Mouse (Mus musculus) hindbrain, embryonic 12.5 days (tissue): ENCODE results near the gene Dab1. TPM values are rescaled to one million over a fixed set of nuclear protein-coding genes. Genes with fewer than 3 reads are reported as not detected.

Experiments used
- ATAC-seq: fragments of 200-750 bp; cut with Nextera tagmentation; 2 replicates; pipeline ENCODE4 v1.8.0; 2017; ENCODE audit warnings: moderate TSS enrichment; ENCODE audit not compliant: low FRiP score
- H3K27ac ChIP-seq: fragments of 300-500 bp; sonication (generic); 2 replicates; pipeline ENCODE4 v1.5.1; 2016; ENCODE audit warnings: mild to moderate bottlenecking
- H3K27me3 ChIP-seq: fragments of 300-500 bp; sonication (generic); 2 replicates; pipeline ENCODE4 v1.6.1; 2016; ENCODE audit warnings: mild to moderate bottlenecking
- H3K36me3 ChIP-seq: fragments of 300-500 bp; sonication (generic); 2 replicates; pipeline ENCODE4 v1.6.1; 2016; ENCODE audit warnings: mild to moderate bottlenecking
- H3K4me1 ChIP-seq: fragments of 300-500 bp; sonication (generic); 2 replicates; pipeline ENCODE4 v1.6.1; 2016
- H3K4me2 ChIP-seq: fragments of 300-500 bp; sonication (generic); replicated peaks from 2 replicates; pipeline ENCODE4 v1.6.1; 2016; ENCODE audit warnings: mild to moderate bottlenecking
- H3K4me3 ChIP-seq: fragments of 300-500 bp; sonication (generic); 2 replicates; pipeline ENCODE4 v1.5.1; 2016; ENCODE audit warnings: mild to moderate bottlenecking
- H3K9ac ChIP-seq: fragments of 300-500 bp; sonication (generic); 2 replicates; pipeline ENCODE4 v1.6.1; 2016; ENCODE audit warnings: mild to moderate bottlenecking, moderate library complexity
- H3K9me3 ChIP-seq: fragments of 300-500 bp; sonication (generic); replicated peaks from 2 replicates; pipeline ENCODE4 v1.6.1; 2016; ENCODE audit warnings: mild to moderate bottlenecking
- WGBS: fragments of 180-500 bp; shearing (Covaris S2); methylation state at CpG from one replicate; pipeline ENCODE4 v1.1.7; 2016; 5-methylcytosine and 5-hydroxymethylcytosine counted together
- polyA plus RNA-seq: library from polyadenylated mRNA; unstranded; fragments of >200 nt; fragmentation: Nextera tagmentation; extraction: Ambion mirVana; gene quantifications from 2 replicates; pipeline ENCODE4 v1.2.1, GENCODE M21; 2016

The Dab1 gene
- polyA plus RNA-seq, 1 experiment from 2014 or later: 77.0 TPM

GRCm38 (mm10) chr4:104198635-104199034, 579.5 kb downstream of the Dab1 start:
- no peak for ATAC-seq
- Histone ChIP-seq H3K9me3 (no peaks in the 10 kb centered on the region), H3K4me3 (no peak overlapping the region), H3K9ac (no peak overlapping the region), H3K27me3 (no peaks in the 10 kb centered on the region), H3K4me1 (no peaks in the 10 kb centered on the region), H3K36me3 (no peaks in the 10 kb centered on the region), H3K4me2 (no peak overlapping the region), H3K27ac (no peak overlapping the region)
- WGBS: 88% methylated on average over 8 of the region's 8 CpGs

GRCm38 (mm10) chr4:104201686-104202085, 582.5 kb downstream of the Dab1 start:
- Histone ChIP-seq H3K27ac (no peak overlapping the region), H3K4me1 (0 out of 2 replicates have a peak, but pooled peaks cover 4% of the 10 kb centered on the region), H3K27me3 (no peaks in the 10 kb centered on the region), H3K4me3 (no peak overlapping the region), H3K36me3 (no peaks in the 10 kb centered on the region), H3K9me3 (no peaks in the 10 kb centered on the region), H3K4me2 (no peak overlapping the region), H3K9ac (no peak overlapping the region)
- 76% methylated on average over 5 of the region's 5 CpGs for WGBS
- ATAC-seq: no peak

- Histone ChIP-seq H3K27ac (no peak overlapping the region), H3K9ac (no peak overlapping the region), H3K36me3 (no peaks in the 10 kb centered on the region), H3K4me1 (0 out of 2 replicates have a peak, but pooled peaks cover 4% of the 10 kb centered on the region), H3K4me3 (no peak overlapping the region), H3K9me3 (no peaks in the 10 kb centered on the region), H3K27me3 (no peaks in the 10 kb centered on the region), H3K4me2 (no peak overlapping the region)
- 36% methylated on average over 6 of the region's 6 CpGs for WGBS
- ATAC-seq: no peak
Measured at GRCm38 (mm10) chr4:104204047-104204446, 584.9 kb downstream of the Dab1 start.

GRCm38 (mm10) chr4:104206639-104207038, 587.5 kb downstream of the Dab1 start:
- Histone ChIP-seq H3K4me1 (peaks cover 7% of the 10 kb centered on the region; the same call in 1 of the 2 replicates), H3K36me3 (no peaks in the 10 kb centered on the region), H3K4me3 (no peak overlapping the region), H3K4me2 (no peak overlapping the region), H3K27me3 (no peaks in the 10 kb centered on the region), H3K27ac (no peak overlapping the region), H3K9ac (no peak overlapping the region), H3K9me3 (no peaks in the 10 kb centered on the region)
- ATAC-seq: no peak
- WGBS: 85% methylated on average over 5 of the region's 5 CpGs

- Histone ChIP-seq H3K27me3 (no peaks in the 10 kb centered on the region), H3K9me3 (no peaks in the 10 kb centered on the region), H3K9ac (no peak overlapping the region), H3K27ac (no peak overlapping the region), H3K4me3 (no peak overlapping the region), H3K4me2 (no peak overlapping the region), H3K4me1 (peaks cover 7% of the 10 kb centered on the region), H3K36me3 (no peaks in the 10 kb centered on the region)
- WGBS: 25% methylated on average over 2 of the region's 2 CpGs
- no peak for ATAC-seq
Measured at GRCm38 (mm10) chr4:104209081-104209480, 589.9 kb downstream of the Dab1 start.

- H3K36me3 ChIP-seq: no peaks in the 10 kb centered on the region
- no peaks in the 10 kb centered on the region for H3K9me3 ChIP-seq
- no peak overlapping the region for H3K27ac ChIP-seq
- no peak for ATAC-seq
- H3K4me1 ChIP-seq: peaks cover 9% of the 10 kb centered on the region
- H3K4me3 ChIP-seq: no peak overlapping the region
- no peak overlapping the region for H3K4me2 ChIP-seq
- no peak overlapping the region for H3K9ac ChIP-seq
- no peaks in the 10 kb centered on the region for H3K27me3 ChIP-seq
- WGBS: 73% methylated on average over 1 of the region's 1 CpGs
Measured at GRCm38 (mm10) chr4:104210796-104211195, 591.6 kb downstream of the Dab1 start.

- Histone ChIP-seq H3K4me1 (peaks cover 9% of the 10 kb centered on the region), H3K27ac (no peak overlapping the region), H3K9ac (no peak overlapping the region), H3K4me2 (no peak overlapping the region), H3K4me3 (no peak overlapping the region), H3K36me3 (no peaks in the 10 kb centered on the region), H3K9me3 (no peaks in the 10 kb centered on the region), H3K27me3 (no peaks in the 10 kb centered on the region)
- no peak for ATAC-seq
- WGBS: 61% methylated on average over 9 of the region's 9 CpGs
Measured at GRCm38 (mm10) chr4:104211531-104212455, 592.6 kb downstream of the Dab1 start.

- 23% methylated on average over 7 of the region's 7 CpGs for WGBS
- Histone ChIP-seq H3K4me2 (no peak overlapping the region), H3K4me3 (no peak overlapping the region), H3K27me3 (no peaks in the 10 kb centered on the region), H3K27ac (no peak overlapping the region), H3K36me3 (no peaks in the 10 kb centered on the region), H3K9me3 (no peaks in the 10 kb centered on the region), H3K9ac (no peak overlapping the region), H3K4me1 (peaks cover 22% of the 10 kb centered on the region)
- no peak for ATAC-seq
Measured at GRCm38 (mm10) chr4:104214724-104215123, 595.6 kb downstream of the Dab1 start.

GRCm38 (mm10) chr4:104217336-104217735, 598.2 kb downstream of the Dab1 start:
- Histone ChIP-seq H3K4me1 (peaks cover 16% of the 10 kb centered on the region), H3K36me3 (no peaks in the 10 kb centered on the region), H3K9ac (no peak overlapping the region), H3K4me3 (no peak overlapping the region), H3K27ac (no peak overlapping the region), H3K4me2 (0 out of 2 replicates have a peak overlapping the region, but pooled peaks have one; percentile 18), H3K9me3 (no peaks in the 10 kb centered on the region), H3K27me3 (no peaks in the 10 kb centered on the region)
- WGBS: 45% methylated on average over 4 of the region's 4 CpGs
- no peak for ATAC-seq

- Histone ChIP-seq H3K4me2 (no peak overlapping the region), H3K36me3 (no peaks in the 10 kb centered on the region), H3K9ac (no peak overlapping the region), H3K27ac (no peak overlapping the region), H3K27me3 (no peaks in the 10 kb centered on the region), H3K4me1 (peaks cover 16% of the 10 kb centered on the region), H3K4me3 (no peak overlapping the region), H3K9me3 (no peaks in the 10 kb centered on the region)
- no peak for ATAC-seq
- WGBS: 78% methylated on average over 6 of the region's 6 CpGs
Measured at GRCm38 (mm10) chr4:104218765-104219164, 599.6 kb downstream of the Dab1 start.

GRCm38 (mm10) chr4:104220099-104220498, 600.9 kb downstream of the Dab1 start:
- no peak for ATAC-seq
- WGBS: 62% methylated on average over 3 of the region's 3 CpGs
- H3K4me3 ChIP-seq: no peak overlapping the region
- H3K36me3 ChIP-seq: no peaks in the 10 kb centered on the region
- H3K4me1 ChIP-seq: peaks cover 13% of the 10 kb centered on the region
- no peak overlapping the region for H3K4me2 ChIP-seq
- no peaks in the 10 kb centered on the region for H3K27me3 ChIP-seq
- no peaks in the 10 kb centered on the region for H3K9me3 ChIP-seq
- no peak overlapping the region for H3K9ac ChIP-seq
- H3K27ac ChIP-seq: no peak overlapping the region

GRCm38 (mm10) chr4:104229296-104229695, 610.1 kb downstream of the Dab1 start:
- H3K27ac ChIP-seq: no peak overlapping the region
- no peak overlapping the region for H3K4me2 ChIP-seq
- no peaks in the 10 kb centered on the region for H3K9me3 ChIP-seq
- H3K4me3 ChIP-seq: no peak overlapping the region
- no peaks in the 10 kb centered on the region for H3K36me3 ChIP-seq
- H3K9ac ChIP-seq: no peak overlapping the region
- no peaks in the 10 kb centered on the region for H3K4me1 ChIP-seq
- 79% methylated on average over 3 of the region's 3 CpGs for WGBS
- H3K27me3 ChIP-seq: no peaks in the 10 kb centered on the region
- no peak for ATAC-seq

- Histone ChIP-seq H3K36me3 (no peaks in the 10 kb centered on the region), H3K27ac (no peak overlapping the region), H3K4me2 (no peak overlapping the region), H3K4me3 (no peak overlapping the region), H3K9ac (no peak overlapping the region), H3K9me3 (no peaks in the 10 kb centered on the region), H3K27me3 (no peaks in the 10 kb centered on the region), H3K4me1 (no peaks in the 10 kb centered on the region)
- 67% methylated on average over 1 of the region's 1 CpGs for WGBS
- no peak for ATAC-seq
Measured at GRCm38 (mm10) chr4:104246506-104246905, 627.3 kb downstream of the Dab1 start.
